Mouse (Mus musculus) heart, adult 2 months (tissue): Measurements from ENCODE around the gene Tk1. TPM values are rescaled to one million over a fixed set of nuclear protein-coding genes. Genes with fewer than 3 reads are reported as not detected.

Experiments used
- DNase-seq, 2 experiments: peaks; one replicate each; pipeline ENCODE4 v3.0.0; 2021
- H3K27ac ChIP-seq: fragments of 200-600 bp; 2 replicates; pipeline ENCODE4 v1.8.1; 2022
- H3K27me3 ChIP-seq: fragments of 200-500 bp; 2 replicates; pipeline ENCODE4 v1.6.1; 2012; ENCODE audit warnings: mild to moderate bottlenecking, low read length, inconsistent platforms, mixed read lengths; ENCODE audit not compliant: control insufficient read depth, insufficient read depth
- H3K36me3 ChIP-seq: fragments of 200-500 bp; 2 replicates; pipeline ENCODE4 v1.6.1; 2012; ENCODE audit warnings: low read length, inconsistent platforms; ENCODE audit not compliant: control insufficient read depth, insufficient read depth
- H3K4me1 ChIP-seq: fragments of 200-500 bp; 2 replicates; pipeline ENCODE4 v1.6.1; 2011; ENCODE audit warnings: low read length; ENCODE audit not compliant: control insufficient read depth, insufficient read depth
- H3K4me3 ChIP-seq: fragments of 200-600 bp; 2 replicates; pipeline ENCODE4 v1.8.1; 2022
- H3K79me2 ChIP-seq: fragments of 200-500 bp; replicated peaks from 2 replicates; pipeline ENCODE4 v1.6.1; 2012; ENCODE audit warnings: mild to moderate bottlenecking, inconsistent platforms, low read length, moderate library complexity, mixed read lengths; ENCODE audit not compliant: control insufficient read depth, insufficient read depth
- H3K9ac ChIP-seq: fragments of 200-500 bp; 2 replicates; pipeline ENCODE4 v1.6.1; 2012; ENCODE audit warnings: low read depth, mild to moderate bottlenecking, control low read depth, inconsistent platforms, low read length, mixed read lengths
- CTCF ChIP-seq: fragments of 200-600 bp; IDR thresholded peaks from 2 replicates; pipeline ENCODE4 v1.8.1; 2022; ENCODE audit warnings: antibody characterized with exemption, mild to moderate bottlenecking, moderate library complexity
- EP300 ChIP-seq: fragments of 200-500 bp; IDR thresholded peaks from 2 replicates; pipeline ENCODE4 v1.6.1; 2011; ENCODE audit warnings: low read depth, low read length, control low read depth; ENCODE audit not compliant: insufficient read depth
- POLR2A ChIP-seq: fragments of 200-500 bp; IDR thresholded peaks from 2 replicates; pipeline ENCODE4 v1.6.1; 2011; ENCODE audit warnings: mild to moderate bottlenecking, low read depth, low read length, control low read depth; ENCODE audit not compliant: insufficient read depth
- WGBS: fragments of 180-500 bp; shearing (Covaris S2); methylation state at CpG from one replicate; pipeline ENCODE4 v1.1.7; 2018; 5-methylcytosine and 5-hydroxymethylcytosine counted together
- intact Hi-C: fragments of 180-260 bp; cut with DNase I; formaldehyde crosslinking; loops from one replicate; pipeline ENCODE4 v1.15.1; 2025
- polyA plus RNA-seq: library from polyadenylated mRNA; depleted of rRNA; stranded (reverse); fragments of >200 nt; gene quantifications from 2 replicates; pipeline ENCODE4 v1.2.3, GENCODE M21; 2012
- total RNA-seq, 2 experiments: library from RNA; stranded (reverse); gene quantifications; 2 replicates each; pipeline ENCODE4 v1.2.3; 2021

Gene Tk1
- total and polyA plus RNA-seq, 3 experiments, result 1.9 to 3.0 (median 2.0) TPM

DNA sequence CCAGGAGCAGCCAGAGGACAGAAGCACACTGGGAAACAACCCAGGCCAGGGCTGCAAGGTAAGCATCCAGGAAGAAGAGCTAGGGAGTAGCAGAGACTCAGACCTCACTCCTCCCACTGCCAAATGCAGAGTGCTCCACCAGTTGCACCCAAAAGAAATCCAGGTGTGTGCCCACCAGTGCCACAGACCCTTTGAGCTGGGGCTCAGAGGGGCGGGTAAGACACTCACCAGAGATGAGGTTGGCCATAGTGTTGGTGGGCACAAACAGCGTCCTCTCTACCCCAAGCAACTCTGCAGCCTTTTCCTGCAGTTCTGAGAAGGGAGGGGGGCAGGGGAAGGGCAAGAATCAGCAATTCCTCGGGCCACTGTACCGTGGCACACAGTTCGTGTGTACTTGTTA is 45.5 kb upstream of the Tk1 start:
- Histone ChIP-seq H3K9ac (no peak overlapping the region), H3K36me3 (no peaks in the 10 kb centered on the region), H3K27ac (no peak overlapping the region), H3K79me2 (no peaks in the 10 kb centered on the region), H3K27me3 (no peaks in the 10 kb centered on the region), H3K4me1 (peaks cover 3% of the 10 kb centered on the region), H3K4me3 (no peak overlapping the region)
- no peak for DNase-seq
- 86% methylated on average over 5 of the region's 5 CpGs for whole genome bisulfite sequencing
- intact Hi-C loops, result loop anchor here (2.0 to 5.0 kb wide), 3 partner anchors 41 to 351 kb away; partner anchors contain the start of gene Socs3
- no peak for TF ChIP-seq POLR2A
- TF ChIP-seq EP300, result no peak
- no peak for TF ChIP-seq CTCF

DNA sequence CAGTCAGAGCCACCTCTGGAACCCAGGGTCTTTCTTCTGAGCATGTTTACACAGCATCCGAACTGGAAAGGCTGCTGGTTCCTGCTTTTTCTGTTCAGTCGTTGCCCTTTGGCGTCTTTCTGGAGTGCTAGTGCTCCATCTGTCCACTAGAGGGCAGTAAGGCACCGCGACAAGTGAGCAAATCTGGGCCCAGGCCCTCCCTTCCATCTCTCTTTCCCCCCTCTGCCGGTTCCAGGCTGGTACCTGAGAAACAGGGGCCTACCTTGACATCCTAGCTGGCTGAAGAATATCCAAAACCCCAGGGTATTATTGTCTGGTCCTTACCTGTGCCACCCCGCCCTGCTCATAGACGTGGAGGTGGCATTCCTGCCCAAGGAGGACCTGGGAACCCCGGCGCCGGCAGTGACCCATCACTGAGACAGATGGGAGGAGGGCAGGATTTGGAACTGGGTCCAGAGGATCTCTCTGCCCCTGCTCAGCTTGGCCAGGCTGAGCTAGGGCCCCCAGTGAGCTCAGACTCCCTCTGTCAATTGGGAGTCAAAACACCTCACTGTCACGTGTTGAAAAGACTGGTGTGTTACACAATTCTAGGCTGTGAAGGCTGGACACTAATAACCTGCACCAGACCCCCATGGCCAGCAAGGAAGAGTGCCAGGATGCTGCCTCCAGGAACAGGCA is 44.9 kb upstream of the Tk1 start:
- WGBS, result 42% methylated on average over 12 of the region's 12 CpGs
- peak; percentile 75 to 77 for DNase-seq
- Histone ChIP-seq H3K4me1 (peaks cover 3% of the 10 kb centered on the region), H3K9ac (no peak overlapping the region), H3K79me2 (no peaks in the 10 kb centered on the region), H3K4me3 (no peak overlapping the region), H3K27me3 (no peaks in the 10 kb centered on the region), H3K36me3 (no peaks in the 10 kb centered on the region), H3K27ac (no peak overlapping the region)
- intact Hi-C loops, result loop anchor here (1.0 to 5.0 kb wide), 5 partner anchors 42 to 351 kb away; partner anchors contain the start of gene Socs3
- peak; percentile 97 for TF ChIP-seq EP300
- TF ChIP-seq CTCF, result peak; percentile 99
- no peak for TF ChIP-seq POLR2A

DNA sequence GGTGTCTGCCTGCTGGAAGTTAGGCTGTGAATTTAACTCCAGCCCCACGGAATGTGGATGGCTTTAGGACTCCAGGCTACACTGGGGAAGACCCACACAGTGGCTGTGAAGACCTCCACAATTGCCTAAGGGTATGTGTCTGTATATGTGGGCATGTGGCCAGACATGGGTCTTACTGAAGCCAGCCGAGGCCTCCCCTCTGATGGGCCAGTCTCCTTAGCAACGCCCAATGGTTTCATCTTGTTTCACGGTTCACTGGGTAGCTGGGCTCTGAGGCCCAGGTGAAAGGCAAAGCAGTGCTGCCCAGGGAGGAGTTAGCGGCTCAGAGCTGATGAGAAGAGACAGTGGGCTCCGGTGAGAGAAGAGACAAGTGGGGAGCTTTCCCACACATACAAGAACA is 40.1 kb upstream of the Tk1 start:
- no peak for DNase-seq
- 69% methylated on average over 6 of the region's 6 CpGs for WGBS
- Histone ChIP-seq H3K4me3 (no peak overlapping the region), H3K79me2 (no peaks in the 10 kb centered on the region), H3K36me3 (no peaks in the 10 kb centered on the region), H3K27ac (no peak overlapping the region), H3K27me3 (no peaks in the 10 kb centered on the region), H3K4me1 (no peaks in the 10 kb centered on the region), H3K9ac (no peak overlapping the region)
- TF ChIP-seq POLR2A, result no peak
- TF ChIP-seq CTCF, result no peak
- no peak for TF ChIP-seq EP300
- intact Hi-C loops, result no loop called here

DNA sequence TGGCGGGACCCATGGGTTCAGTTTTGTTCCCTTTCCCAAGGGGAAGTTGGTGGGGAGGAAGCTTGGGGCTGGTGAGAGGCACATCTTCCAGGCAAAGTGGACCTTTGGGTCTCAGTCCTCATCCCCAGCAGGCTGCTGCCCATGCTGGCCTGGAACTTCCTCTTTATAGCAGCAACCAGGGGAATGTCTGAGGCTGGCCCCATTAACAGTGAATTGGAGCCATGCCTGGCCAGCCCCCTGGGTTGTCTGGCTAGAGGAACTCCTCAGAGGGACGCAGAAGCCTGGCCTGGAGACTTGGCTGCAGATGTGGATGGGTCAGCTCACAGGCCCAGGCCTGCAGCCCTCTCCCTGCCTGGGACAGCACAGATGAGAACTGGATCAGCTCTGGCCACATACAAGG is 38.9 kb upstream of the Tk1 start:
- intact Hi-C loops, result no loop called here
- no peak for TF ChIP-seq CTCF
- no peak for TF ChIP-seq EP300
- TF ChIP-seq POLR2A, result no peak
- peaks cover 6% of the 10 kb centered on the region; the same call in 1 of the 2 replicates for H3K27me3 ChIP-seq

DNA sequence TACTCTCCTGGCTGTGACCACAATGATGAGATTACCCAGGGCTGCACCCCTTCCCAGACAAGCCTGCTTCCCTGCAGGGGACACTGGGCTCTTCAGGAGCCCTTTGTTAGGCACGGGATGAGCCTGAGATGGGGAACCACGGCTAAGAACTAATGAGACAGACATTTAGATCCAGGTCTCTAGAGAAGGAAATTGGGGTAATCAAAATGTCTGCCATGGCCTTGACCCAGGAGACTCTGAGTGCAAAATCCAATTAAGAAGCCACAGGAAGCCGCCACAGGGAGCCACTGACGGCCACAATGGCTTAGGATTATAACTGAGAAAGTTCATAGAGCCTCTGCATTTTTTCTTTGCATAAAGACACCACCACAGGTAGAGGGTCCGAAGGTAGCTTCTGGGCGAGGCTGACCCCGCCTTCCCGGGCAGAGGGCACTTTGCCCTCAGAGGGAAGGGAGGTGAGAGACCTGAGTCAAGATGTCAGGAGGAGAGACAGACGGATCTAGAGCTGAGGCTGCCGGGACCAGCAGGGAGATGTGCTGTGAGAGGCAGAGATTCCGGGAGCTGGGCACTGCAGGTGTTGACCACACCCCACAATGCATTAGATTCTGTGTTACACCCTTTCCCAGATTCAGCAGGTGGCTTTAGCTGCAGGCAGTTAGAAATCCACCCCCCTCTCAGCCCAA is 37.4 kb upstream of the Tk1 start:
- intact Hi-C loops, result no loop called here
- Histone ChIP-seq H3K36me3 (no peaks in the 10 kb centered on the region), H3K4me1 (no peaks in the 10 kb centered on the region), H3K27me3 (peaks cover 6% of the 10 kb centered on the region; the same call in 1 of the 2 replicates), H3K79me2 (no peaks in the 10 kb centered on the region), H3K9ac (no peak overlapping the region), H3K4me3 (no peak overlapping the region), H3K27ac (no peak overlapping the region)
- WGBS, result 54% methylated on average over 11 of the region's 11 CpGs
- no peak for DNase-seq
- TF ChIP-seq EP300 (no peak), CTCF (no peak), POLR2A (no peak)

More for the DNA sequence above, 38.9 kb upstream of the Tk1 start:
- Histone ChIP-seq H3K9ac (no peak overlapping the region), H3K36me3 (no peaks in the 10 kb centered on the region), H3K79me2 (no peaks in the 10 kb centered on the region), H3K4me3 (no peak overlapping the region), H3K4me1 (no peaks in the 10 kb centered on the region), H3K27ac (no peak overlapping the region)
- no peak for DNase-seq
- WGBS, result 62% methylated on average over 2 of the region's 2 CpGs

DNA sequence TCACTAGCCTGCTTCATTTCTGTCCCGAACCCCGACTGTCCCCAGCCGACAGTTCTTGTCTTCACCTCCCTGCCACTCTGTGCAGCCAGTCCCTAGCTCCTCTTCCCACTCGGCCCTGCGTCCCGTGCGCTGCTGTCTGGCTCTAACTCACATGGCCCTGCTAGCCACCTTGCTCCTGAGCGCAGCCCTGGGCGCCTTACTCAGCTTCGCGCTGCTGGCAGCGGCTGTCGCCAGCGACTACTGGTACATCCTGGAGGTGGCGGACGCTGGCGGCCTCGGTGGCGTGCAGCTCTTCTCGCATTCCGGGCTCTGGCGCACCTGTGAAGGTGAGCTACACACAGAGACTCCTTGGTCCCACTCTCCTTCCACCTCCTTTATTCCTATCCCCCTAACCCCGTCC is 34.7 kb upstream of the Tk1 start, which contains the start of gene Tmem235:
Gene Tmem235, plus strand, starts transcription at position 152 of the 400 bp plus-strand sequence.
- no peaks in the 10 kb centered on the region for H3K4me1 ChIP-seq
- H3K27me3 ChIP-seq, result peaks cover 6% of the 10 kb centered on the region; the same call in 1 of the 2 replicates
- no peaks in the 10 kb centered on the region for H3K36me3 ChIP-seq
- H3K79me2 ChIP-seq, result no peaks in the 10 kb centered on the region
- no peak for DNase-seq
- no peak within 1 kb of the TSS for H3K4me3 ChIP-seq
- 10% methylated on average over 23 of the region's 23 CpGs for WGBS
- no peak within 1 kb of the TSS for H3K27ac ChIP-seq
- no peak within 1 kb of the TSS for H3K9ac ChIP-seq
- no peak for TF ChIP-seq CTCF
- TF ChIP-seq POLR2A, result no peak
- no peak for TF ChIP-seq EP300
- intact Hi-C loops, result no loop called here
